ENCODE assay signal across 8 mouse cellular contexts in genomic region chr2:91069306-91070000, GRCm38 (mm10). TPM values are rescaled to one million over a fixed set of nuclear protein-coding genes. Genes with fewer than 3 reads are reported as not detected.
A peak's percentile ranks its signal among the peaks of the same experiment; 100 is the strongest.
DNase-seq lines count a peak whose midpoint lies in the region; ATAC-seq and TF ChIP-seq lines count a peak whose summit lies in the region.

No protein-coding gene starts in this region.

- TF ChIP-seq POLR2A in cortical plate, adult 2 months (IDR thresholded peaks at IDR 0.05; ENCODE audit: extremely low read depth, insufficient read depth, low read length), result no peak

- intact Hi-C loops in left cerebral cortex, adult 2 months (cut with DNase I), result no loop called here

- peak overlapping the region; percentile 89 for H3K4me3 ChIP-seq in left cerebral cortex, adult 2 months
- H3K4me3 ChIP-seq in cortical plate, adult 2 months (ENCODE audit: insufficient read depth, low read length), result peak overlapping the region; percentile 74
- H3K4me3 ChIP-seq in hindbrain, embryonic 16.5 days (ENCODE audit: low read length), result peak overlapping the region; percentile 80

- peak overlapping the region; percentile 86 for H3K9ac ChIP-seq in hindbrain, embryonic 16.5 days (ENCODE audit: low read depth, low read length)

- ATAC-seq in hindbrain, embryonic 16.5 days, result no peak

- TF ChIP-seq CTCF in left cerebral cortex, adult 2 months (IDR thresholded peaks at IDR 0.05), result no peak
- no peak for TF ChIP-seq CTCF in cortical plate, adult 2 months (IDR thresholded peaks at IDR 0.05; ENCODE audit: extremely low read depth, insufficient read depth, low read length)

- peak overlapping the region; percentile 80 for H3K27ac ChIP-seq in left cerebral cortex, adult 2 months
- H3K27ac ChIP-seq in cortical plate, adult 2 months (ENCODE audit: insufficient read depth, low read length), result 0 out of 2 replicates have a peak overlapping the region, but pooled peaks have one; percentile 6
- H3K27ac ChIP-seq in hindbrain, embryonic 16.5 days (ENCODE audit: low read depth, low read length), result peak overlapping the region; percentile 81

- H3K9me3 ChIP-seq in hindbrain, embryonic 16.5 days (ENCODE audit: control insufficient read depth, low read length), result no peaks in the 10 kb centered on the region

- DNase-seq in left cerebral cortex, adult 2 months (ENCODE audit: extremely low spot score in 1 of 2, low spot score in 2 of 2), result no peak
- no peak for DNase-seq in left cerebral cortex, adult 8-10 months (ENCODE audit: low spot score in 2 of 2)
- peak; percentile 40 for DNase-seq in lung, postnatal 10 days
- DNase-seq in spleen, postnatal 36 days (ENCODE audit: low spot score in 2 of 2), result no peak
- no peak for DNase-seq in layer of hippocampus, adult 18-20 months (ENCODE audit: low spot score in 2 of 2)
- DNase-seq in right cerebral cortex, postnatal 14 days, result no peak

- H3K36me3 ChIP-seq in hindbrain, embryonic 16.5 days (ENCODE audit: control insufficient read depth, insufficient read depth, low read length), result peaks cover 2% of the 10 kb centered on the region; the same call in 1 of the 2 replicates

- H3K4me1 ChIP-seq in cortical plate, adult 2 months (ENCODE audit: control insufficient read depth, insufficient read depth, low read length), result peaks cover 11% of the 10 kb centered on the region
- H3K4me1 ChIP-seq in hindbrain, embryonic 16.5 days (ENCODE audit: control insufficient read depth, insufficient read depth, low read depth, low read length), result peaks cover 23% of the 10 kb centered on the region

- peak overlapping the region; percentile 89 for H3K4me2 ChIP-seq in hindbrain, embryonic 16.5 days (ENCODE audit: low read length)

- WGBS in hindbrain, embryonic 16.5 days, result 8% methylated on average over 14 of the region's 14 CpGs

- no peaks in the 10 kb centered on the region for H3K27me3 ChIP-seq in hindbrain, embryonic 16.5 days (replicated peaks; ENCODE audit: control insufficient read depth, insufficient read depth, low read length)

RNA-seq across cellular contexts. Expression of gene Slc39a13, which starts 0.8 kb away (rescaled TPM):
- total RNA-seq in left cerebral cortex, adult 2 months (2021), result 10 to 100 TPM; 30.1 to 32.3 TPM
- total RNA-seq in left cerebral cortex, adult 8-10 months (2022), result 10 to 100 TPM; 33.5 to 35.5 (median 34.7) TPM
- 51.3 and 54.7 TPM in 2 replicates for polyA plus RNA-seq in cortical plate, adult 2 months (2012; rRNA removed)
- polyA plus RNA-seq in hindbrain, embryonic 16.5 days (2015; fragmentation: Nextera tagmentation; extraction: Ambion mirVana), result 30.1 and 35.8 TPM in 2 replicates
- total RNA-seq in layer of hippocampus, adult 18-20 months (2021), result 10 to 100 TPM; 26.2 to 32.7 TPM

RNA-seq across cellular contexts. Expression of gene Spi1, which starts 12.7 kb away (rescaled TPM):
- 1 to 10 TPM; 3.4 to 4.8 TPM for total RNA-seq in left cerebral cortex, adult 2 months (2021)
- total RNA-seq in left cerebral cortex, adult 8-10 months (2022), result 1 to 10 TPM; 3.9 to 8.9 (median 6.5) TPM
- 9.3 and 10.6 TPM in 2 replicates for polyA plus RNA-seq in cortical plate, adult 2 months (2012; rRNA removed)
- 3.4 and 4.2 TPM in 2 replicates for polyA plus RNA-seq in hindbrain, embryonic 16.5 days (2015; fragmentation: Nextera tagmentation; extraction: Ambion mirVana)
- 1 to 10 TPM; 2.8 to 4.0 TPM for total RNA-seq in layer of hippocampus, adult 18-20 months (2021)

RNA-seq across cellular contexts. Expression of gene Psmc3, which starts 15.6 kb away (rescaled TPM):
- total RNA-seq in left cerebral cortex, adult 2 months (2021), result 100 to 1,000 TPM; 205 to 207 TPM
- total RNA-seq in left cerebral cortex, adult 8-10 months (2022), result 100 to 1,000 TPM; 188 to 218 (median 202) TPM
- polyA plus RNA-seq in cortical plate, adult 2 months (2012; rRNA removed), result 202 and 205 TPM in 2 replicates
- polyA plus RNA-seq in hindbrain, embryonic 16.5 days (2015; fragmentation: Nextera tagmentation; extraction: Ambion mirVana), result 229 and 270 TPM in 2 replicates
- total RNA-seq in layer of hippocampus, adult 18-20 months (2021), result 100 to 1,000 TPM; 199 to 219 TPM

RNA-seq across cellular contexts. Expression of gene Rapsn, which starts 34.0 kb away (rescaled TPM):
- under 1 TPM; 0.44 to 0.57 TPM for total RNA-seq in left cerebral cortex, adult 2 months (2021)
- total RNA-seq in left cerebral cortex, adult 8-10 months (2022), result under 1 TPM; 0.57 to 0.81 (median 0.70) TPM
- polyA plus RNA-seq in cortical plate, adult 2 months (2012; rRNA removed), result 0.61 and 1.9 TPM in 2 replicates
- 1.1 and 2.1 TPM in 2 replicates for polyA plus RNA-seq in hindbrain, embryonic 16.5 days (2015; fragmentation: Nextera tagmentation; extraction: Ambion mirVana)
- total RNA-seq in layer of hippocampus, adult 18-20 months (2021), result under 1 TPM; 0.23 to 0.57 TPM

RNA-seq across cellular contexts. Expression of gene Mybpc3, which starts 48.5 kb away (rescaled TPM):
- total RNA-seq in left cerebral cortex, adult 2 months (2021), result under 1 TPM; 0.33 to 0.43 TPM
- total RNA-seq in left cerebral cortex, adult 8-10 months (2022), result under 1 TPM; 0.33 to 0.91 (median 0.69) TPM
- polyA plus RNA-seq in cortical plate, adult 2 months (2012; rRNA removed), result 0.89 and 0.98 TPM in 2 replicates
- polyA plus RNA-seq in hindbrain, embryonic 16.5 days (2015; fragmentation: Nextera tagmentation; extraction: Ambion mirVana), result 0.04 and 0.05 TPM in 2 replicates
- under 1 TPM; 0.12 to 0.18 TPM for total RNA-seq in layer of hippocampus, adult 18-20 months (2021)

Comparison
In these comparisons a context has a peak if more than half of its experiments do, and no peak if none do; other contexts are left out.
1. H3K27ac ChIP-seq: peak in every context shown above with its lines; median percentile 81 in hindbrain, embryonic 16.5 days; 80 in left cerebral cortex, adult 2 months; 6 in cortical plate, adult 2 months.